Mouse (Mus musculus): Measurements from ENCODE around the gene Zfp592. TPM values are rescaled to one million over a fixed set of nuclear protein-coding genes. Genes with fewer than 3 reads are reported as not detected.

Zfp592 gene
- total RNA-seq (2014; rRNA removed), result 22.4 and 25.6 TPM in 2 replicates
- 4.4 TPM in 2 replicates for polyA plus RNA-seq (2015; fragmentation: Nextera tagmentation; extraction: Ambion mirVana)

DNA sequence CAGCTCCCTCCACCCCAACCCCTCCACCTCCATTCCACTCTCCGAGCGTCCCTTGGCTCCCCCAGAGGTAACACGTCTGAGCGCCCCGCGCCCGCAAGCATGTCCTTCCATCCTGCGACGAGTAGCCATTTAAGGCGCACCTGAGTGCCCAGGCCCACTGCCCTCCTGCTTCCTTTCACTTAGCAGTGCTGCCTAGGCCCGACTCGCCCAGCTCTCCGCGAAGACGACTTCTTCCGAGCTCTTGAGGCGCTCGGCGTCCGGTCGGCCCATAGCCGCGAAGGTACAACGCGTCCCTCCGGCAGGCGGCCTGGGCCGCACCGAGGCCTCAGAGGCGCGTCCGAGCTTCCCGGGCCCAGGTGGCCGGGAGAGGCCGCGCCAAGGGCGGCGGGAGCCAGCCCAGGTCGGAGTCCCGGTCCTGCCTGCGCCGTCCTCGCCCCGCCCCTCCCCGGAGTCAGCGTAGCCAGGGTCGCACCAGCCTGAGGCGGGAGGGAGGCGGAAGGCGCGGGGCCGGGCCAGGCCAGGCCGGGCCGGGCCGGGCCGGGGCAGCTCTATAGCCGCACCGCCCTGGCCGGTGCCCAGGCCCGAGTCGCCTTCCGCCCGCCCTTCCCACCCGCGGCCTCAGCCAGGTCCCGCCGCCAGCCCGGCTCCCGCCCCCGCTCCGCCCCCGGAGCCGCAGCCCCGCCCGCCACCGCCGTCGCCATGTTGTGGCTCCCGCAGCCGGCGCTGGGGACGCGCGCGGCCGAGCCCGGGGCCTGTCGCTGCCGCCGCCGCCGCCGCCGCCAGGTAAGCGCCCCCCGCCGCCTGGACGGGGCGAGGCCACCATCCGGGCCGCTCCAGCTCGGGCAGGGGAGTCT lies at the start of gene Zfp592:
TSS of gene Zfp592 (plus strand) at position 702 of the 854 bp plus-strand sequence.
- under 1% methylated on average over 53 of the region's 102 CpGs for WGBS
- ATAC-seq (ENCODE audit: low FRiP score), result peak; percentile 87

DNA sequence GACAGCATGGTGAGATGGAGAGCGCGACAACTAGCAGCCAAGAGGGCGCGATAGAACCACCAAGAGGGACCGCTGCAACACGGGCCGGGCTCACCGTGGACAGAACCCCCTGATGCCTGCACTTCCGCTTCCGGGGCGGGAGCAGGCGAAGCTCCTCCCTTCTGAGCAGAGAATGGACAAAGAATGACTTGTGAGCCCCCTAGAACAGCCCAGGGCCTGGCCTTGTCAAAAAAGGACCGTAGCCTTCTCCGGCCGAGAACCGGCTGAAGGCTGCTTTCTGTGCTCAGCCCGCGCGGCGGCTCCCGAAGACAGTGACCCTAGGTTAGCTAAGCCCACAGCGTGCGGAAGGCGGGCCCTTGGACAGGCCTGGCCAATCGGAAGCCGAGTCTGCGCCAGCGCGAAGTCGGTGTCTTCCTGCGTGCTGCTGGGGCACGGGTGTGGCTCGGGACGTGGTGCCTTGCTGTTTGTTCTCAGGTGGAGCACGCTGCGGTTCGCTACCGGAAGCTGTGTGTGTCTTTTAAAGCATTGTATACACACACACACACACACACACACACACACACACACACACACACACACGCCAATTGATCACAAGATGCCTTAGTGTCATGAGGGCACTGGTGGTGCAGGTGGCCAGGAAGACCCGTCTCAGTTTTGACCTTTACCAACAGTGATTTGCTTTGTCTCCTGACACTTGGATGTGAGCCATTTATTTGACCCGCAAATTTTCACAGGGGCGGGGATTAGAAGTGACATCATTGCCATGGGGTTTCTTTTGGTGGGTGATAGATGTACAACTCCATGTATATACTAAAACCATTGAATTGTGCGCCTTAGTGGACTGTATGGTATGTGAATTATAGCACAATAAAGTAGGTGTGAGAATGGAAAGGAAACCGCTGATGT lies 45.8 kb upstream of the Zfp592 start, which contains the start of gene Sec11a:
TSS of gene Sec11a (minus strand) at position 336 of the 906 bp plus-strand sequence.
- Histone ChIP-seq H3K9ac (replicated peaks; ENCODE audit: low read length, poor library complexity, severe bottlenecking) (peak within 1 kb of the TSS; percentile 94), H3K27ac (ENCODE audit: low read depth, low read length) (peak within 1 kb of the TSS; percentile 95), H3K9me3 (ENCODE audit: low read length) (no peaks in the 10 kb centered on the region), H3K4me3 (ENCODE audit: low read depth, low read length) (peak within 1 kb of the TSS; percentile 89), H3K4me2 (ENCODE audit: low read depth, low read length, poor library complexity, severe bottlenecking) (peak within 1 kb of the TSS; percentile 79), H3K4me1 (ENCODE audit: insufficient read depth, low read length) (peaks cover 15% of the 10 kb centered on the region; the same call in 1 of the 2 replicates), H3K27me3 (ENCODE audit: insufficient read depth, low read length) (no peaks in the 10 kb centered on the region), H3K36me3 (ENCODE audit: insufficient read depth, low read length) (no peaks in the 10 kb centered on the region)
- ATAC-seq (ENCODE audit: low FRiP score), result peak; percentile 100
- DNase-seq (ENCODE audit: low spot score), result peak; percentile 96
- 2% methylated on average over 43 of the region's 44 CpGs for WGBS
- TF ChIP-seq CTCF (IDR thresholded peaks at IDR 0.05), result peak; percentile 22; the same call in 1 of the 2 replicates

More for the DNA sequence above, at the start of gene Zfp592:
- Histone ChIP-seq H3K27me3 (ENCODE audit: insufficient read depth, low read length) (no peaks in the 10 kb centered on the region), H3K9ac (replicated peaks; ENCODE audit: low read length, poor library complexity, severe bottlenecking) (peak within 1 kb of the TSS; percentile 98), H3K27ac (ENCODE audit: low read depth, low read length) (peak within 1 kb of the TSS; percentile 96), H3K4me2 (ENCODE audit: low read depth, low read length, poor library complexity, severe bottlenecking) (peak within 1 kb of the TSS; percentile 90), H3K4me3 (ENCODE audit: low read depth, low read length) (peak within 1 kb of the TSS; percentile 81), H3K4me1 (ENCODE audit: insufficient read depth, low read length) (0 out of 2 replicates have a peak, but pooled peaks cover 15% of the 10 kb centered on the region), H3K9me3 (ENCODE audit: low read length) (no peaks in the 10 kb centered on the region), H3K36me3 (ENCODE audit: insufficient read depth, low read length) (no peaks in the 10 kb centered on the region)
- peak; percentile 24; the same call in 1 of the 2 replicates for TF ChIP-seq CTCF (IDR thresholded peaks at IDR 0.05)
- peak; percentile 77 for DNase-seq (ENCODE audit: low spot score)

DNA sequence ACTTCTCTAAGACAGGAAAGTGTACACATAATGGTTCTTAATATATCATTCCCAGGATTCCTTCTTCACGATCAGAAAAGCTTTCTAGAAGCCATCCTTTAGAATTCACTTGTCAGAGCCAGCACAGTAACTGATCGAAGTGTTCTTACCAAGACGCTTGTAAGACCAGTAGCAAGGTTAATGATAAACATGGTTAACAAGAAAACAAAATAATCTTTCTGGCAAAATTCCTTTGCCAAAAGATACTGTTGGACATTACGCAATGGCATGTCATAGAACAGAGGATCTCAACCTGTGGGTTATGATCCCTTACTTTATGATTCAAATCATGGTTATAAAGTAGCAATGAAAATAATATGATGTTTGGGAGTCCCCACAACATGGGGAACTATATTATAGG lies 42.0 kb upstream of the Zfp592 start:
- ATAC-seq (ENCODE audit: low FRiP score) (no peak), DNase-seq (ENCODE audit: low spot score) (no peak)
- H3K9me3 ChIP-seq (ENCODE audit: low read length), result no peaks in the 10 kb centered on the region
- no peaks in the 10 kb centered on the region for H3K27me3 ChIP-seq (ENCODE audit: insufficient read depth, low read length)
- TF ChIP-seq CTCF (IDR thresholded peaks at IDR 0.05), result no peak
- no peak overlapping the region for H3K4me2 ChIP-seq (ENCODE audit: low read depth, low read length, poor library complexity, severe bottlenecking)
- no peaks in the 10 kb centered on the region for H3K4me1 ChIP-seq (ENCODE audit: insufficient read depth, low read length)
- H3K9ac ChIP-seq (replicated peaks; ENCODE audit: low read length, poor library complexity, severe bottlenecking), result no peak overlapping the region
- no peaks in the 10 kb centered on the region for H3K36me3 ChIP-seq (ENCODE audit: insufficient read depth, low read length)
- 92% methylated on average over 4 of the region's 4 CpGs for WGBS
- no peak overlapping the region for H3K4me3 ChIP-seq (ENCODE audit: low read depth, low read length)
- no peak overlapping the region for H3K27ac ChIP-seq (ENCODE audit: low read depth, low read length)

DNA sequence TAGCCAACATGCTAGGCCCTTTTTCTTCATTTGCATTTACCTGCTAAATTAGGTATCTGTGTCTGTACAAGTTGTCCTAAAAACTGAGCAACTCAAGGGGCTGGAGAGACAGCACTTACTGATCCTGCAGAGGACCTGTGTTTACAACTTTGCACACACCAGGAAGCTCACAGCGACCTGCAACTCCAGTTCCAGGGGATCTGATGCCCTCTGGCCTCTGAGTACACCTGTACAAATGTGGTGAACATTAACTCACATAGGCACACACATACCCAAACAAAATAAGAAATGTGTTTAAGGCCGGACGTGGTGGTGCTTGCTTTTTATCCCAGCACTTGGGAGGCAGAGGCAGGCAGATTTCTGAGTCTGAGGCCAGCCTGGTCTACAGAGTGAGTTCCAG lies 41.3 kb upstream of the Zfp592 start:
- DNase-seq (ENCODE audit: low spot score) (no peak), ATAC-seq (ENCODE audit: low FRiP score) (no peak)
- no peaks in the 10 kb centered on the region for H3K4me1 ChIP-seq (ENCODE audit: insufficient read depth, low read length)

DNA sequence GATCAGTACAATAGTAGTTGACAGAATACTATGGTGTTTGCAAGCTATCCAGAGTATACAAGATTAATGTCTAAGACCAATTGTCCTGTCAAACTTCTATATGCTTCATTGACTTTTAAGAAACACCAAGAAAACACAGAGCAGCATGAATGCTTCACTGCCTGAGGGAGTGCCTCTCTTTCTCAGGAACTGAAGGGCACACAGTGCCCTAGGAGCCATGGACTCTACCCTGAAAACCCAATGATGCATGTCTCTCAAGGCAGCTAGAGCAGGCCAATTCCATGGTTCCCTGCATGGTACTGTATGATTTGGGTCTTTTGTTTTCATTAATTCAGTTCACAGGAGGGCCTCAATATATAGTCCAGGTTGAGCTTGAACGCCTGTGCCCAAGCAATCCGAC lies 39.2 kb upstream of the Zfp592 start:
- Histone ChIP-seq H3K36me3 (ENCODE audit: insufficient read depth, low read length) (no peaks in the 10 kb centered on the region), H3K27me3 (ENCODE audit: insufficient read depth, low read length) (no peaks in the 10 kb centered on the region), H3K9ac (replicated peaks; ENCODE audit: low read length, poor library complexity, severe bottlenecking) (no peak overlapping the region), H3K27ac (ENCODE audit: low read depth, low read length) (no peak overlapping the region), H3K9me3 (ENCODE audit: low read length) (no peaks in the 10 kb centered on the region), H3K4me1 (ENCODE audit: insufficient read depth, low read length) (no peaks in the 10 kb centered on the region), H3K4me2 (ENCODE audit: low read depth, low read length, poor library complexity, severe bottlenecking) (no peak overlapping the region), H3K4me3 (ENCODE audit: low read depth, low read length) (no peak overlapping the region)
- WGBS, result 87% methylated on average over 2 of the region's 2 CpGs
- no peak for TF ChIP-seq CTCF (IDR thresholded peaks at IDR 0.05)
- DNase-seq (ENCODE audit: low spot score) (no peak), ATAC-seq (ENCODE audit: low FRiP score) (no peak)

More for the DNA sequence above, 41.3 kb upstream of the Zfp592 start:
- 64% methylated on average over 3 of the region's 3 CpGs for WGBS
- no peak for TF ChIP-seq CTCF (IDR thresholded peaks at IDR 0.05)
- no peaks in the 10 kb centered on the region for H3K9me3 ChIP-seq (ENCODE audit: low read length)
- no peak overlapping the region for H3K4me2 ChIP-seq (ENCODE audit: low read depth, low read length, poor library complexity, severe bottlenecking)
- no peak overlapping the region for H3K27ac ChIP-seq (ENCODE audit: low read depth, low read length)
- H3K4me3 ChIP-seq (ENCODE audit: low read depth, low read length), result no peak overlapping the region
- H3K9ac ChIP-seq (replicated peaks; ENCODE audit: low read length, poor library complexity, severe bottlenecking), result no peak overlapping the region
- no peaks in the 10 kb centered on the region for H3K36me3 ChIP-seq (ENCODE audit: insufficient read depth, low read length)
- no peaks in the 10 kb centered on the region for H3K27me3 ChIP-seq (ENCODE audit: insufficient read depth, low read length)
